Mouse (Mus musculus) cerebellum, postnatal 25 days (tissue): ENCODE results near the gene Ppib.

Experiments
- DNase-seq, 2 experiments: peaks; one replicate each; pipeline ENCODE4 v3.0.0; 2021; ENCODE audit warnings: mixed read lengths in 2 of 2

Gene Ppib

DNA sequence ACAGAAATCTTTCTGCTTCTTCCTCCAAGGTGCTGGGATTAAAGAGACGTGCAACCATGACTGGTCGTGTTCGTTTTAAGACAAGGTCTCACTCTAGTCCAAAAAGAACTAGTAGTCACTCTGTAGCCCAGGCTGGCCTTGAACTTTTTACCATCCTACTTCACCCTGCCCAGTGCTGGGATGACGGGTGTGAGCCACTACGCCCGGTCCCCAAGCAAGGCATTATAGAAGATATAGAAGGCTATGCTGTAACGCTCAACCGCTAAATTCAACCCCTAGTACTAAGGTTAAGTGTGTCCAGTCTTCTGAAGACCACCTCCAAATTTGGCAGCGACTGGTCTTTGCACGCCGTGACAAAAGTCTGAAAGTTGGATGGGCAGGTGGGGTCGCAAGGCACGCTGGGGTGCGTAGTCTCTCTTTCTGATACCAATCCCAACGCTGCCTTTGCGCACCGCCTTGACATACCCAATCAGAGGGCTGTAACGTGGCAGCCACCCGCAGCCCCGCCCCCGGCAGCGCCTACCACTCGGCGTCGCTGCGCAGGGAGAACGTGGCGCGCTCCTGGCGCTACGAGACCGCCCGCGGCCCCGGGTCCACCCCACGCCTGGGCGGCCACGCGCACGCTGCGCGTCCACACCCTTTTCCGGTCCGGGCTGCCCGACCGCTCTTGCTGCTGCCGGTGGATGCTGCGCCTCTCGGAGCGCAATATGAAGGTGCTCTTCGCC, at the start of gene Ppib:
Gene Ppib, plus strand, starts transcription at position 640 of the 725 bp plus-strand sequence.
- DNase-seq, result peak; percentile 99

DNA sequence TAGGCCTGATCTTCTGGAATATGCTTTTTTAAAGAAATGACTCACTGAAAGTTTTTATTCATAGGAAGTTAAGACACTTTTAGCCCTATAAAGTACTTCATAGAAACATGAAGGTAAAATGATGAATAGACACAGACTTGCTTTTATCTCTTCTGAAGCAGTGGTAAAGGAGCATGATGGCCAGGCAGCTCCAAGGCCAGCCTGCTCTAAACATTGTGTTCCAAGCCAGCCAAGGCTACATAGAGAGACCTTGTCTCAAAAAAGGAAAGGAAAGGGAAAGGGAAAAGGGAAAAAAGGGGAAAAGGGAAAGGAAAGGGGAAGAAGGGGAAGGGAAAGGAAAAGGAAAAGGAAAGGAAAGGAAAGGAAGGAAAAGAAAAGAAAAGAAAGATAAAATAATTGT, 39.4 kb upstream of the Ppib start:
- no peak for DNase-seq

DNA sequence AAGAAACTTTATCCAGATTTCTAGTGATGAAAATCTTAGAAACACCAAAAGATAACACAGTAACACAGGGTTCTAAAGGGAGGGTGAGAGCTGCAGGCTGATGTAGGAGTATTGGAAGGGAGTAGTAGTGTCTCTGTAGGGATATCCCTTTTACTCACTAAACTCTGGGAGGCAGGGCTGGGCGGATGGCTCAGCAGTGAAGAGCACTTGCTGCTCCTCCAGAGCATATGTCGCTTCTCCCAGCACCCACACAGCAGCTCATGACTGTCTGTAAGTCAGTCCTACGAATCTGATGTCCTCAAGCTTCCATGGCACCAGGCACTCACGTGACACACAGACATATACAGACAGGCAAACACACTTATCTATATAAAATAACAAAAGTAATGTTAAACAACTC, 21.9 kb upstream of the Ppib start:
- DNase-seq, result no peak

DNA sequence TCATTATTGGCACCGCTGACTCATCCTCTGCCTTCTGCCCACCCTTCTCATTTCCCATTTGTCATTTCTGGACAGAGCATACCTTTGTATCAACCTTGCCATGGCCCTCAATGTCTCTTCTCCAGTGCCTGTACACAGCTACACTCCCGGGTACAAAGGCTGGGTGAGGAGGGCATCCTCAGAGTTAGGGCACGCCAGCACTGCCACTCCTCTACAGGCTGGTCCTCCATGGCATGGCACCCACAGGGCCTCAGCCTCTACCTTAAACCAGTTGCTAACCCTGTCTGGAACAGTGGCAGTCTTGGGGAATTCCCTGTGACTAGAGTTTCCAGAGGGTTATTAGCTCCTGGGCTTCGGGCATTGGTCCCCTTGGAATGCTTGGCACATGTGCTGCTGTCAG, 21.4 kb upstream of the Ppib start:
- no peak for DNase-seq

DNA sequence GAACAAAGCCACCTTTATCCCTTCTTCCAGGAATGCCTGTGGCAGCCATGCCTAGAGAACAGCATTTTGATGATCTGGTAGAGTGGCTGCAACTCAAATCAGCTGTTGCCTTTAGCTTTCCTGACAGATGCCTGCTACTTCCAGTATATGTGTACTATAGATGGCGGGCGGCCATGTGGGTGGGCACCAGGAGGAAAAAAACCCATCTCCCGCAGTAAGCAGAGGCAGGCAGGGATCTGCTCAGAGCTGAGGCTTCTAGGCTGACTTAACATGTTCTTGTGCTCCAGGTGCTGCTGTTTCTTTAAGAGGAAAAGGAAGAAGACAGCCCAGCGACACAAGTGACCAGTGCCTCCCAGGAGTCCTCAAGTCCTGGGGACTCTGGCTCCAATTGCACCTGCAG, 20.7 kb upstream of the Ppib start:
- DNase-seq, result no peak

DNA sequence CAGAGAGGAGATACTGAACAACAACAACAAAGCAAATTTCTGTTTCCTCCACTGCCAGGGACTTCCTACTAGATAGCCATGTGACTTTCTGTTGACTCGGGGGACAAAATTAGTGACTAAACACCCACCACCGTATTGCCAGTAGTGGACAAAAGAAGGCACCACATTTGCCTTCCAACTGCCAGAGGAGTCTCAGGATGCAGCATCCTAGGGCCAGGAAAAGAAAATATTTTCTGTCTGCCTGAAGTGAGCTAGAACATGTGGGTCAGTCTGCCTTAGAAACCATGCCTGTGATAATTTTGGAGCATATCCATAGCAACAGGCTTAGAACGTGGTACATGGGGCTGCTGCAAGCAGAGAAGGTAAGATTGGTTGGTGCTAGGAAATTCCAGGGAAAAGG, 19.2 kb upstream of the Ppib start:
- DNase-seq, result no peak

DNA sequence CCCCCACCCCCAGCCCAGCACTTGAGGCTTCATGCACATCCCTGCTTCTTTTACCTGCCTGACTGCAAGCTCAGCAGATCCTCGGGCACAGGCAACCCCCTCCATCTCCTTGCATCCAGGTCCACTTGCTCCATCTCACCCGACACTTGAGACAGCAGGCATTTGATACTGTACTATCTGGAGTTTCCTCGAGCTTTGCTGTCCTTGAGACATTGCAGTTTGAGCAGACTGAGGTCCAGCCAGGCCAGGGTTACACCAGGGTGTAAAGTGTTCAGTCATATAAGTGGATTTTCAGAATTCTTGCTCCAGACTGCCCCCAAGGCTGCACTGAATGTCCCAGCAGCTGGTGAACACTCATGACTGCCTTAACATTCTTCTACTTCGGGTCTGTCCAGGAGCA, 17.7 kb upstream of the Ppib start:
- no peak for DNase-seq

DNA sequence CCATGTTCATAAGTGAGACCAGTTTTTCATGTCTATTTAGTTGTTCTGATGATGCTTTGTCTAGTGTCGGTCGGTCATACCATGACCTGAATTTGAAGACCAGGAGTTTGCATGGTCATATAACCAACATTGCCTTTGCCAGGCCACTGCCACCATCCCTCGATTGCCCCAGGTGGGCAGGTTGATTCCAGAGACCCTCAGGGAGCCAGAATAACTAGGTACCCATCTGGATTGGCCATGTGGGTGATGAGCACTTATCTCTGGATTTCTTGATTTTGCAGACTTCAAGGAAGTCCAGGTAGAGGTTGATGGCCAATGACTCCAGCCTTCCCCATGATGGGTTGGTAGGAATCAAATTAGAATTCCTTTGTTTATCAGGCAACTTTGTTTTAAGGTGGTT, 16.8 kb upstream of the Ppib start:
- DNase-seq, result no peak

DNA sequence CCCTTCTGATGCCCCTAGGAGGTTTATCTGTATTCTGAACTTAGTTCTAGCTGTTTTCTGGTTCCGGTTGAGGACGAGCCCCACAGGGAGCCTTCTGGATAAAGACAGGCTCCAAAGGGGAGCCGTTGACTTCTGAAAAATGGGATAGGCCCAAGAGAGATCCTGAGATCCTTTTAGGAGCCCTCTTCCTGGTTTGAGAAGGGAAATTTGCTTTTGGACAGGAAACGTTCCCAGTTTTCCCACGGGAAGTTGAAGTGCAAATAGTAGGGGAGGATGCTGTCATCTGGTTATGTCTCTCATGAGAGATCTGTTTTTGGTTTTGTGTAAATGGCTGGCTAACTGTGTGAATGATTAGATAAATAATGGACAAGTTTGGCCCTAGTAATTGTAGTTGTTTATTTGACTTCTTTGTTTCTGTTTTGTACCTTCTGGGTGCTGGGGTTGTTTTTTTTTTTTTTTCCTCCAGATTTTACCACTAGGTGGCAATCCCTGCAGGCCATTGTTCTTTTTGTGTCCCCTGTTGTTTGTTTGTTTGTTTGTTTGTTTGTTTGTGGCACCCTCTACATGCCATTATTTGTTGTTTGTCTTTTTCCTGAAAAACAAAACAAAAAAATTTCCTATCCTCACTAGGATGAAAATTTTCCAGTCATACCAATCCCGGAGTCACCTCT, 10.0 kb upstream of the Ppib start:
- DNase-seq, result no peak

DNA sequence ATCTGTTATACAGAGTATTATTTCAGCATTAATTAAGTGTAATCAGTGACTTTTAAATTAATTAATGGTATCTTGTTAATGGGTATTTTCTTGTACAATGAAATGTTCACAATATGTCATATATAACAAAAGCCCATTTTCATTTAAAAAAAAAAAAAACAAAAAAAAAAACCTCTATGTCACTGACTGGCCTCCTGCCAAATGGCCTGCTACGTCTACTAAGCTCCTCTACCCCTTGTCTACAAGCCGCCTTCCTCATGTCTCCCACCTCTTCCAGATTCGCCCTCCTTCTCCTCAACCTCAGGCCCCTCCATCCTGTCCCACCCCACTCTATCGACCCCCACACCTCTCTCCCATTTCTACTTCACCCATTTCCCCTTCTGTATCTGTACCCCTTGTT, 8.5 kb upstream of the Ppib start:
- no peak for DNase-seq

DNA sequence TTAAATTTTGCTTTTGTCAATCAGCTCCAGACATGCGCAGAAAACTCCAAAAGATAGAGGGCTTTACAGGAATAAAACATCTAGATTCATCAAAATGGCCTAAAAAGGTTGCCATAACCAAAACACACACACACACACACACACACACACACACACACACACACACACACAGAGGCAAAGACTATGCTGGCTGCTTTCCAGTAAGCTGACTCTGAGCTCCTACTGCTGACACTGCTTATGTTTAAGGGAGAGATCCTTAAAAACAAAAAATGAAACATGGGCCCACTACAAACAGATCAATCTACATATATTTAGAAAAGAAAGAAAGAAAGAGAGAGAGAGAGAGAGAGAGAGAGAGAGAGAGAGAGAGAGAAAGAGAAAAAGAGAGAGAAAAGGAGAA, 7.3 kb upstream of the Ppib start:
- DNase-seq, result no peak

DNA sequence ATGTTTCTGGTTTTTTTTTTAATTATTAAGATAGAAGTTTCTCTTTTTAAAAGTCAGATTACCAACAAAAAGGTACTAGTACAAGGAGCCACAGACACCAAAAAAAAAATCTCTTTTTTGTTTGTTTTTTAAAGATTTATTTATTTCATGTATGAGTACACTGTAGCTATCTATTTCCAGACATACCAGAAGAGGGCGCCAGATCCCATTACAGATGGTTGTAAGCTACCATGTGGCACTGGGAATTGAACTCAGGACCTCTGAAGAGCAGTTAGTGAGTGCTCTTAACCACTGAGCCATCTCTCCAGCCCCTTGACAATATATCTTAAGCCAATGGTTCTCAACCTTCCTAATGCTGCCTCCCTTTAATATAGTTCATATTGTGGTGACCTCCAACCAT, 6.4 kb upstream of the Ppib start:
- no peak for DNase-seq

DNA sequence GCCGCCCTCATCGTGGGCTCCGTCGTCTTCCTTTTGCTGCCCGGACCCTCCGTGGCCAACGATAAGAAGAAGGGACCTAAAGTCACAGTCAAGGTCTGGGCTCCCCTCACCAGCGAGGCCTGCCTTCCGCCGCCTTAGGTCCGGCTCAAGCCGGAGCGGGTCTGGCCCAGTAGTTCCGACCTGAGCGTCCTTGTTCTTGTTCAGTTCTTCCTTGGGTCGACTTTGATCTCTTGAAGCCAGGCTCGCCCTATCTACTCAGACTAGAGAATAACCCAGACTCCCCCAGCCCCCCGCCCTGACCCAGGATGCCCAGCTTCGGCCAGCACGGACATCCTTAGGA, 256 bp downstream of the Ppib start:
- no peak for DNase-seq

DNA sequence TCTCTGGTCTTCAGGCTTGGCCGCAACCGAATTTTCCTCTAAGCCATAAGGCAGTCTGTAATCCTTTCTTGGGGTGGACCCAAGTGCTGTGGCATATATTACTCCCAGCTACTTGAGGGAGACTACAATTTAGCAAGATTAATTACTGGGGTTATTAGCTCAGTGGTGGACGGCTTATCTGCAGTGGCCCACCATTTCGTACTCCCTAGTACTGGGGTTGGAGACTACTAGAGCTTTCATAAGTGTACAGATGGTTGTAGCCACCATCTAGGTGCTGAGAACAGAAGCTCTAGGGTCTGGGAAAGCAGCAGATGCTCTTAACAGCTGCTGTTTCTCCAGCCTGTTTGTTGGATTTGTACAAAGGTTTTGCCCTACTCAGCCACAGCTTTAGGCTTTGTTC, 964 bp downstream of the Ppib start:
- DNase-seq, result no peak

DNA sequence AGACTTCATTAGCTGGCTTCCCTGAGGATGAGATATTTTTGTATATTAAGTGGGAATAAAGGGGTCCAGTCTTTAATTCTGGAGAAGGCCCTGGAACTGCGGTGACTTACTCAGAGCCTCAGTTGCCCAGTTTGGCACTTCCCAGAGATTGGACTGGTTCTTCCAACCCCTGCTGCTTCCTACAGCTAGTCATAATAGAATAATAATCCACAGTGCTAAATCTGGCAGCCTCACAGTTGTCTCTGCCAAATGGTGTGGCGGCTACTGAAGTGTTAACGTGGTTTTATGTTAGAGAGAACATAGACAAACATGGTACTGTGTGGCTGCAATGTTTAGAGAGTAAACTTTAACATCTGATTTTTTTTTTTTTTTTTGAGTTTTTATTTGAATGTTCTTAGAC, 1.6 kb downstream of the Ppib start:
- no peak for DNase-seq

DNA sequence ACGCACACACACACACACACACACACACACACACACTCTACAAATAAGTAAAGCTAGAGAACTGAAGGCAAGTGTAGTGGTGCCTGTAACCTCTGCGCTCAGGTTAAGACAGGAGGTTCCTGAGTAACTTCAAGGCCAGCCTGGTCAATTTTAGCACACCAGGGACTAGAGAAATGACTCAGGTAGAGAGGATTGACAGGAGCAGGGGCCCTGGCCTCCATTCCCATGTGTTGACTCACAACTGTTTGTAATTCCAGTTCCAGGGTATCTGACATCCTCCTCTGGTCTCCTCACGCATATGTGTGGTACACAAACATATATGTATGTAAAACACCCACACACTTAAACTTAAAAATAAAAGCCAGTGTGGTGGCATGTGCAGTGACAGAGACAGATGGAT, 3.4 kb downstream of the Ppib start:
- no peak for DNase-seq

DNA sequence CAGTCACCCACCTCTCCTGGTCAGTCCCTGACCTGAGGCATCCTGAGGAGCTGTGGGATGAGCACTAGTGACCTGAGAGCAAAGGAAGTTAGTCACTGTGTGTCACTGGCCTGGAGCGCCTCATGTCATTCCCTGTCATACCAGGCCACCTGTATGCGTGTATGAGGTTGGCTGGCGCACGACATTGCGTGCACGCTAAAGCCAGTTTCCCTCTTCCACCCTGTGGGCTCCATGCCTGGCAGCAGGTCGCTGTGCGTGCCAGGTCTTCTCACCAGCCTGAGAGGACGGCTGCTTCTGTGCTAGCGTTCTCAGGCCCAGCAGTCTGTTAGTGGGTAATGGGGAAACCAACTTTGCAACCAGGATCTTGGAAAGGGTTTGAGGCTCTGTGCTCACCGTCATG, 4.3 kb downstream of the Ppib start:
- DNase-seq, result no peak

DNA sequence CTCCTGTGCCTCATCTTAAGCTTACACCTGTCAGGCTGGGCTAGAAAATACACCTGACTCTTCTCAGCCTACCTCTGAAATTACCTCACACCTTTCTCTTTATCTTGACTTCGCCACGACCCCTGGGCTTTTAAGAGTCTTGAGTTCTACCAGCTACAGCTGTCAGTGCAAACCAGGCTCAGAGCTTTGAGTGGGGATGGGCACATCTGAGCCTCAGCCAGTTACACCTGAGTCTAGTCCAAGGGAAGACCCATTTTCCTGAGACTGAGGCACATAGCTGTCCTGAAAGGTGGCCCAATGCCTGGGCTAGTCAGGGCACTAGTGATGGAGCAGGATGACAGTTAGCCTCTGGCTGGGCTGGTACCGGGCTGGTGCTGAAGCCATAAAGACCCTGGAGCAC, 6.8 kb downstream of the Ppib start:
- DNase-seq, result no peak

DNA sequence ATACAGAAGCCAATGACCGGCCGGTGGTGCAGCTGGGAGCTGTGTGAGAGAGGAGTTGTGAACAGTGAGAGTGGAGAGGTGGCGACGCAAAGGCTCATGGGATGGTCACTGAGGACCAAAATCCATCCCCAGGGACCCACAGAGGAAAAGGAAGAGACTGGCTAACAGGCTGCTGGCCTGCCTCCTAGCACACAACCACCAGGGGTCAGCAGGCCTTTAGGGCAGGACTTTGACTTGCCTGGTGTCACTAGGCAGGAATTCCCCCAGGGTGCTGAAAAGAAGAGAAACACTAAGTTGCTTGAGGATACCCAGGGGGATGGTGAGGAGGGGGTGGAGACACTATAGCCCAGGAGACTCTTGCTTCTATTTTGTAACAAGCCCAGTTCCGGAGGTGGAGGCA, 7.5 kb downstream of the Ppib start:
- DNase-seq, result peak in 1 of 2 experiments; percentile 44

DNA sequence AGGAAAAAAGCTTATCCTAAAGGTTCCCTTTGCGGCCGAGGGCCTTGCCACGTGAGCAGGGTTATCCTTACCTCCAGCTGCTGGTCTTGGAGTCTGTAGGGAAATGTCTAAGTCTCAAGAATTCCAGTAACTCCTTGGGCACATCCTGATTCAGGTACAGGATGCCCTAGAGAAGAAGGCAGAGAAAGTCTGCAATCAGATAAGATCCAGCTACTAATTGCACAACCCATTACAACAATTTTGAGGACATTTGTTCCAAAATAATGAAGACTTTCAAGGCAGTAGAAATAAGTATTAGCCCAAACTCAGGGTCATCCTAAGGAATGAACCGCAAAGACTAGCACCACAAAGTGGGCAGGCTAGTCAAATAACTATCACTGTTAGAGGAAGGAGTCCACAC, 8.0 kb downstream of the Ppib start:
- DNase-seq, result no peak

DNA sequence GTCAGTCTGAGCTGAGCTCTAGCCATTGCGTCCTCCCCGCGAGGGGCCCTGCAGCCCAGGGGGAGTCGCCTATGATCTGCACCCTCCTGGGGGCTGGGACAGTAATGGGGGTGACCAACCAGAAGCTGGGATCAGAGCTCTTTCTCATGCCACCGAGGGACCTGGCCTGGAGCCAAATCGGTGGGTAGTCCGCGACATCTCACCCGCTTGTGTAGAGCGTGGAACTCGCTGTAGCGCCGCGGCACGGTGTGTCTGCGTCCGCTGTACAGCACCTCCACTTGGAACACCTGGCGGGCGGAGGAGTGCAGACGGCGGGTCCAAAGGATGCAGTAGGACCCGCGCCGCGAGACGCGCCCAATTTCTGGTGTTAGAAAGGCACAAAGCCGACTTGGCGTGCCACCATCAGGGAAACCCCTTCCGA, 9.0 kb downstream of the Ppib start:
- peak; percentile 52 to 67 for DNase-seq

DNA sequence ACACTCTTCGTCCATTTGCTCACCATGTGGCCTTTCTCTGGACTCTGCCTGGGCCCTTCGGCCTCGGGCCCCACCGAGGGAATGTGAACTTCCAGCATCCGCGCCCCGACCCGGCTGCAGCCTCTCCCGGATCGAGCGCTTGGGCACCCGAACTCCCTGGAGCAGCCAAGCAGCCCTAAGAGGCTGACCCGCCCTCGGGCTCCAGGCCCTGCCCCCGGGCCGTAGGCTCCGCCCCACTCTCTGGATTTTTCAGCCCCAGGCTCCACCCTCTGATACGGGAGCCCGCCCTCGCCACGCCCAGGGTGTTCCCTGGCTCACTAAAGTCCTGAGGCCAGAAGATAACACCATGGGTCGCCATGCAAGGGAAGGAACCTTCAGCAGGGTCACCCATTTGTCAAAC, 9.6 kb downstream of the Ppib start, which contains the start of gene Snx22:
Gene Snx22, minus strand, starts transcription at position 137 of the 400 bp plus-strand sequence.
- DNase-seq, result peak; percentile 88 to 92

DNA sequence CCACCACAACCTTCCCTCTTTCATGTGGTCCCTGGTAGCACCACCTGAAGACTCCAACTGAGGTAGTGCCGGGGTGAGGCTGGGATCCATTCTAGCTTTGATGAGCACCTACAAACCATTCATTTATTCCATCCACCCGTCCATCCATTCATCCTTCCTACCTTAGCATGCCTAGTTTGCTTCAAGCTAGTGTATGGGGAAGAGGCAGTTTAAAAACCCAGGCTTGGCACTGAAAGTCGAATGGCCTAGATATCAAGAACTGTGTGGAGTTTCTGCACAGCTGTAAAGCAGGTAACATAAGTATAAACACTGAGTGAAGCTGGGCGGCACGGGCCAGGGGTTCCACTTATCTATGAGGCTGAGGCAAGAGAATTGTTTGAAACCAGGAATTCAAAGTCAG, 10.1 kb downstream of the Ppib start:
- no peak for DNase-seq

DNA sequence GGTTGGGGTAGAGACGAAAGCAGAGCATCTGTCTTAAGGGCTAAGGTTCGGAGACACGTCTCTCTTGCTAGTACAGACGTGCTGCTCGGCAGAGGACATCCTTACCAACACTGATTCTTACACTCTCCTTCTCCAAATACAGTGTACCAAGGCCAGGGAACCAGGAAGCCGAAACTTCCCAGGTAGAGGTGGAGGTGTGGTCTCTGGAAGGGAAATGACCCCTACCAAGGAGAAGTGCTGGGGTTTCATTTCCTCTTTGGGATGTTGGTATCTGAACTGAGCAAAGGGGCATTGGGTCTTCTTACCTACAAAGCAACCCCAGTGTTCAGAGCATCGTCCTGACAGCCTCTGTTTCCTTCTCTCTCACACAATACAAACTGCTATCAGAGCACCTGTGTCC, 12.7 kb downstream of the Ppib start:
- no peak for DNase-seq

DNA sequence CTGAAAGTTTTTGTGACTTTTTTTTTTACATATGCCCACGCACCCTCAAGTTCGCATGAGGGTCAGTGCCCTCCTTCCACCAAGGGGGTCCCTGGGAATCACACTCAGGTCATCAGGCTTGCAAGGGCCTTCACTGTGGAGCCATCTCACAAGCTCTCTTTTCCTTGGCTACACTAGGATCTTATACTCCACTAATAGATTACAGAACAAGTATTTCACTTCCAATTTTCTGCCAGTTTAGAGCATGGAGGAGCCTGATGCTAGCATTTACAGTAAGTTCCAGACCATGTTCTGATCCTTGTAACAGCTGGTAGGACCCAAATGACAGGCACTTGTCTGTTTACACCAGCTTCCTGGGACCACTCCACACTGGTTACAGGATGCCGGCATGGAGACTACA, 18.1 kb downstream of the Ppib start:
- DNase-seq, result no peak
